ENCODE assay signal across 8 mouse cellular contexts in the genomic region with DNA sequence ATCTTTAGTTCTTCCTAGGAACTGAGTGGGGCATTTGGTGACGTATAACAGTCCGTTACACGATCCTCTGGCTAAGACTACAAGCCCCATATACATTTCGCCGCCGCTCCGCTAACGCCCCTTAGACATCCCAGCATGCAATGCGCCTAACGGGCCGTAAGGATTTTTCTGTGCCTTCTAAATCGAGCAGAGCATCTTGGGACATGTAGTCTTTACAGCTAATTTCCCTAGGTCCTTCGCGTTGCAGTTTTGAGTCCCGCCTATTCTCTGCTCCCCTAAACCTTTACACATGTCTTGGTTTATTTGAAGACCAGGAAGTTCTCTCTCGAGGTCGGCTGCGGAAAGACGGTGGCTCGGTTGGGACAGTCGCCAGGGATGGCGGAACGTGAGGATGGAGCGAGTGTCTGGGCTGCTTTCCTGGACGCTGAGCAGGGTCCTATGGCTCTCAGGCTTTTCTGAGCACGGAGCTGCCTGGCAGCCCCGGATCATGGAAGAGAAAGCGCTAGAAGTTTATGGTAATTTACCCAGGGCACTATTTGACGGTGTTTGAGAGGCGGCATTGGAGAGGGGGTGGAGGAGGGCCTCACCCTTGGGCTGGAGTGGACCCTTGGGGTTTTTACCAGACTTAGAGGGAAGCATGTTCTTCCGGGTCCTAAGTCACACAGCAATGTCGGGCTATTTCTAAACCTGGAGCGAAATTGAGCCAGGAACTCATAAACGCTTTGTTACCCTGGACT. TPM values are rescaled to one million over a fixed set of nuclear protein-coding genes. Genes with fewer than 3 reads are reported as not detected.
DNase-seq lines count a peak whose midpoint lies in the region; ATAC-seq and TF ChIP-seq lines count a peak whose summit lies in the region.

A gene (minus strand): TSS at position 132 of the 737 bp plus-strand sequence.
A gene (plus strand): TSS at position 156 of the 737 bp plus-strand sequence.

- H3K4me3 ChIP-seq in forebrain, embryonic 10.5 days: peak within 1 kb of the TSS; percentile 86
- peak within 1 kb of the TSS; percentile 61 for H3K4me3 ChIP-seq in heart, embryonic 15.5 days
- H3K4me3 ChIP-seq in liver, embryonic 14.5 days (ENCODE audit: insufficient read depth in 1 of 2, low read depth in 2 of 2, low read length in 2 of 2): peak within 1 kb of the TSS; percentile 81 to 88
- peak within 1 kb of the TSS; percentile 50 for H3K4me3 ChIP-seq in neural tube, embryonic 11.5 days (ENCODE audit: low read depth, low read length)
- H3K4me3 ChIP-seq in stomach, postnatal 0 days (ENCODE audit: low read depth, low read length): peak within 1 kb of the TSS; percentile 50

- H3K27me3 ChIP-seq in forebrain, embryonic 10.5 days (ENCODE audit: poor library complexity, severe bottlenecking): no peaks in the 10 kb centered on the region
- H3K27me3 ChIP-seq in heart, embryonic 15.5 days: no peaks in the 10 kb centered on the region
- H3K27me3 ChIP-seq in liver, embryonic 14.5 days (ENCODE audit: control insufficient read depth, insufficient read depth, low read length): no peaks in the 10 kb centered on the region
- no peaks in the 10 kb centered on the region for H3K27me3 ChIP-seq in neural tube, embryonic 11.5 days (ENCODE audit: control insufficient read depth, insufficient read depth, low read length)
- H3K27me3 ChIP-seq in stomach, postnatal 0 days (ENCODE audit: control insufficient read depth, insufficient read depth, low read length): no peaks in the 10 kb centered on the region

- peak within 1 kb of the TSS; percentile 73 for H3K4me2 ChIP-seq in heart, embryonic 15.5 days
- peak within 1 kb of the TSS; percentile 96 for H3K4me2 ChIP-seq in liver, embryonic 14.5 days (ENCODE audit: low read depth)
- H3K4me2 ChIP-seq in neural tube, embryonic 11.5 days (ENCODE audit: low read depth): peak within 1 kb of the TSS; percentile 59
- H3K4me2 ChIP-seq in stomach, postnatal 0 days (replicated peaks; ENCODE audit: low read depth): peak within 1 kb of the TSS; percentile 69

- H3K9me3 ChIP-seq in forebrain, embryonic 10.5 days: no peaks in the 10 kb centered on the region
- H3K9me3 ChIP-seq in heart, embryonic 15.5 days (replicated peaks): no peaks in the 10 kb centered on the region
- no peaks in the 10 kb centered on the region for H3K9me3 ChIP-seq in liver, embryonic 14.5 days (ENCODE audit: control insufficient read depth, low read length)
- H3K9me3 ChIP-seq in neural tube, embryonic 11.5 days (ENCODE audit: control insufficient read depth, low read length): no peaks in the 10 kb centered on the region
- no peaks in the 10 kb centered on the region for H3K9me3 ChIP-seq in stomach, postnatal 0 days (ENCODE audit: control insufficient read depth, low read length)

- TF ChIP-seq EP300 in liver, embryonic 14.5 days (IDR thresholded peaks at IDR 0.05; ENCODE audit: low read depth): 0 out of 2 replicates have a peak, but pooled peaks have one; percentile 33
- TF ChIP-seq EP300 in stomach, postnatal 0 days (optimal IDR thresholded peaks at IDR 0.05): no peak

- 2% methylated on average over 34 of the region's 34 CpGs for WGBS in forebrain, embryonic 10.5 days
- under 1% methylated on average over 34 of the region's 34 CpGs for WGBS in heart, embryonic 15.5 days
- under 1% methylated on average over 34 of the region's 34 CpGs for whole genome bisulfite sequencing in liver, embryonic 14.5 days (ENCODE audit: insufficient replicate concordance)
- under 1% methylated on average over 34 of the region's 34 CpGs for WGBS in neural tube, embryonic 11.5 days
- WGBS in stomach, postnatal 0 days: under 1% methylated on average over 34 of the region's 34 CpGs

- DNase-seq in CD8-positive naive resting alpha-beta T cell, adult 2 months (ENCODE audit: low read depth in 2 of 2, low spot score in 2 of 2): peak; percentile 81 to 90
- DNase-seq in c-Kit-positive CD71-negative TER-119-negative erythroid progenitor cells, embryonic 14.5 days (ENCODE audit: low read depth): peak; percentile 98
- peak; percentile 92 for DNase-seq in forebrain, embryonic 10.5 days (ENCODE audit: extremely low spot score, low spot score)
- DNase-seq in kidney, postnatal 25 days: peak; percentile 96 to 97
- DNase-seq in liver, embryonic 14.5 days (ENCODE audit: low read depth in 3 of 3, low spot score in 3 of 3): peak; percentile 97 to 99 (median 98)
- peak; percentile 92 for DNase-seq in neural tube, embryonic 11.5 days (ENCODE audit: low spot score)
- DNase-seq in stomach, postnatal 0 days (ENCODE audit: low spot score): peak; percentile 92

- H3K27ac ChIP-seq in forebrain, embryonic 10.5 days: peak within 1 kb of the TSS; percentile 94
- peak within 1 kb of the TSS; percentile 79 for H3K27ac ChIP-seq in heart, embryonic 15.5 days
- peak within 1 kb of the TSS; percentile 94 for H3K27ac ChIP-seq in liver, embryonic 14.5 days
- peak within 1 kb of the TSS; percentile 63 for H3K27ac ChIP-seq in neural tube, embryonic 11.5 days (ENCODE audit: low read depth, low read length)
- peak within 1 kb of the TSS; percentile 67 for H3K27ac ChIP-seq in stomach, postnatal 0 days (replicated peaks)

- peaks cover 51% of the 10 kb centered on the region for H3K4me1 ChIP-seq in forebrain, embryonic 10.5 days
- H3K4me1 ChIP-seq in heart, embryonic 15.5 days (replicated peaks): peaks cover 33% of the 10 kb centered on the region
- H3K4me1 ChIP-seq in liver, embryonic 14.5 days (replicated peaks; ENCODE audit: control insufficient read depth in 2 of 2, insufficient read depth in 2 of 2, low read length in 1 of 2): peaks cover 26 to 39% of the 10 kb centered on the region in 2 experiments
- peaks cover 7% of the 10 kb centered on the region; the same call in 1 of the 2 replicates for H3K4me1 ChIP-seq in neural tube, embryonic 11.5 days (ENCODE audit: control insufficient read depth, insufficient read depth, low read length)
- H3K4me1 ChIP-seq in stomach, postnatal 0 days (replicated peaks; ENCODE audit: control insufficient read depth, insufficient read depth): 0 out of 2 replicates have a peak, but pooled peaks cover 3% of the 10 kb centered on the region

- ATAC-seq in heart, embryonic 15.5 days (replicated peaks; ENCODE audit: insufficient number of reproducible peaks, insufficient read depth, low FRiP score, low read depth): peak; percentile 79
- peak; percentile 65 for ATAC-seq in liver, embryonic 14.5 days (ENCODE audit: insufficient read depth)
- peak; percentile 48 for ATAC-seq in neural tube, embryonic 11.5 days (ENCODE audit: insufficient read depth, low FRiP score, low TSS enrichment)
- peak; percentile 85 for ATAC-seq in stomach, postnatal 0 days (ENCODE audit: low FRiP score, low TSS enrichment)

- H3K9ac ChIP-seq in heart, embryonic 15.5 days: peak within 1 kb of the TSS; percentile 55
- peak within 1 kb of the TSS; percentile 86 for H3K9ac ChIP-seq in liver, embryonic 14.5 days (replicated peaks)
- peak within 1 kb of the TSS; percentile 56 for H3K9ac ChIP-seq in neural tube, embryonic 11.5 days (ENCODE audit: low read length)
- H3K9ac ChIP-seq in stomach, postnatal 0 days (ENCODE audit: low read length): peak within 1 kb of the TSS; percentile 54

- H3K36me3 ChIP-seq in forebrain, embryonic 10.5 days (replicated peaks): peaks cover 21% of the 10 kb centered on the region
- H3K36me3 ChIP-seq in heart, embryonic 15.5 days: peaks cover 3% of the 10 kb centered on the region; the same call in 1 of the 2 replicates
- H3K36me3 ChIP-seq in liver, embryonic 14.5 days (replicated peaks; ENCODE audit: control insufficient read depth, insufficient read depth, low read depth): peaks cover 14% of the 10 kb centered on the region
- H3K36me3 ChIP-seq in neural tube, embryonic 11.5 days (ENCODE audit: control insufficient read depth, insufficient read depth, low read length): no peaks in the 10 kb centered on the region
- no peaks in the 10 kb centered on the region for H3K36me3 ChIP-seq in stomach, postnatal 0 days (ENCODE audit: control insufficient read depth, insufficient read depth, low read length)

- TF ChIP-seq CTCF in liver, embryonic 14.5 days (IDR thresholded peaks at IDR 0.05; ENCODE audit: low read depth): no peak
- TF ChIP-seq CTCF in stomach, postnatal 0 days (IDR thresholded peaks at IDR 0.05; ENCODE audit: low read depth): peak; percentile 28

RNA-seq across cellular contexts. Expression of the first gene that starts in this region (rescaled TPM):
- 136 and 140 TPM in 2 replicates for polyA plus RNA-seq in forebrain, embryonic 10.5 days (2016; fragmentation: Nextera tagmentation; extraction: Ambion mirVana)
- 57.8 and 69.0 TPM in 2 replicates for polyA plus RNA-seq in heart, embryonic 15.5 days (2015; fragmentation: Nextera tagmentation; extraction: Ambion mirVana)
- 31.8 and 47.7 TPM in 2 replicates for polyA plus RNA-seq in liver, embryonic 14.5 days (2012; rRNA removed)
- 66.0 and 68.3 TPM in 2 replicates for polyA plus RNA-seq in liver, embryonic 14.5 days (2014; fragmentation: Nextera tagmentation; extraction: Ambion mirVana)
- polyA plus RNA-seq in neural tube, embryonic 11.5 days (2014; fragmentation: Nextera tagmentation; extraction: Ambion mirVana): 127 and 131 TPM in 2 replicates
- polyA plus RNA-seq in stomach, postnatal 0 days (2015; fragmentation: Nextera tagmentation; extraction: Ambion mirVana): 77.5 and 77.6 TPM in 2 replicates

RNA-seq across cellular contexts. Expression of the second gene that starts in this region (rescaled TPM):
- 166 and 168 TPM in 2 replicates for polyA plus RNA-seq in forebrain, embryonic 10.5 days (2016; fragmentation: Nextera tagmentation; extraction: Ambion mirVana)
- polyA plus RNA-seq in heart, embryonic 15.5 days (2015; fragmentation: Nextera tagmentation; extraction: Ambion mirVana): 136 and 158 TPM in 2 replicates
- 32.3 and 50.1 TPM in 2 replicates for polyA plus RNA-seq in liver, embryonic 14.5 days (2012; rRNA removed)
- 129 and 132 TPM in 2 replicates for polyA plus RNA-seq in liver, embryonic 14.5 days (2014; fragmentation: Nextera tagmentation; extraction: Ambion mirVana)
- 126 and 131 TPM in 2 replicates for polyA plus RNA-seq in neural tube, embryonic 11.5 days (2014; fragmentation: Nextera tagmentation; extraction: Ambion mirVana)
- polyA plus RNA-seq in stomach, postnatal 0 days (2015; fragmentation: Nextera tagmentation; extraction: Ambion mirVana): 131 and 138 TPM in 2 replicates

Comparison
In these comparisons a context has a peak if more than half of its experiments do, and no peak if none do; other contexts are left out.
1. Peak in every context shown above with its lines: DNase-seq, ATAC-seq, H3K4me3 ChIP-seq and H3K27ac ChIP-seq.